Mouse (Mus musculus): ENCODE measurements at regions not wholly inside any gene's neighbourhood (a gene's known extent, or its start where the extent isn't known, plus 50 kb on each side); places are given as distances from the start of the nearest gene placed in this dataset.

DNA sequence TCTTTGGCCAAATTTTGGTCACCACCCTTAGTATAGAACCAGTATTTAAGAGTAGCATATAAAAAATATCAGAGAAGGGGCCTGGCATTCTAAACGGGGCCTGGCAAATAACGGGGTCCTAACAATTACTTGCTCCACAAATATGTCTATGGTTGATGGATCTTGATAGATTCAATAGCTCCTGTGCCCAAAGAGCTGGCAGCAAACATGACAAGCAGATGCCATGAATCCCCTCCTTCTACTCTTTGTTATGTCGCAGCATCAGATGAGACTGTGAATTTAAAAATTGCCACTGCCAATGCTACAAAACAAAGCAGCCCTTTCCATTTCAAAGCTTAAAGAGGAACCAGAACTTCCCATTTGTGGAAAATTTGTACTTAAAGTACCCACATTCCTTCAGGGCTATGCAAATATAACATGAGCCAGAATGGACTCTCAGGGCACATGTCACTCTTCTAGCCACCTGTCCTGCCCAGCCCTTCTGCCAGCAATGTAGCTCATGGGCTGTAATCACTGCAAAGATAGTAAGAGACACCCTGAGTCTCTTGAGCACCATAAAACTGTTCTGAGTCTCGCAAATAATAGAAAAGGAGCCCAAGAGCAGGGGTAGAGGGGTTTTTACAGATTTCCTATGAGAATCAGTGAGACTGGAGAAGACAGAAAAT is 342.4 kb upstream of the Kirrel3 start:
- Histone ChIP-seq H3K9ac (replicated peaks; ENCODE audit: low read length) (no peak overlapping the region), H3K36me3 (ENCODE audit: insufficient read depth, low read length) (no peaks in the 10 kb centered on the region), H3K9me3 (ENCODE audit: low read length) (no peaks in the 10 kb centered on the region), H3K4me2 (replicated peaks; ENCODE audit: low read depth, low read length) (no peak overlapping the region), H3K27ac (ENCODE audit: low read length) (no peak overlapping the region), H3K4me1 (ENCODE audit: insufficient read depth, low read length) (no peaks in the 10 kb centered on the region), H3K27me3 (ENCODE audit: insufficient read depth, low read length) (no peaks in the 10 kb centered on the region), H3K4me3 (ENCODE audit: low read length) (no peak overlapping the region)
- ATAC-seq (ENCODE audit: low FRiP score, low TSS enrichment): no peak
- 80% methylated on average over 4 of the region's 4 CpGs for whole genome bisulfite sequencing

DNA sequence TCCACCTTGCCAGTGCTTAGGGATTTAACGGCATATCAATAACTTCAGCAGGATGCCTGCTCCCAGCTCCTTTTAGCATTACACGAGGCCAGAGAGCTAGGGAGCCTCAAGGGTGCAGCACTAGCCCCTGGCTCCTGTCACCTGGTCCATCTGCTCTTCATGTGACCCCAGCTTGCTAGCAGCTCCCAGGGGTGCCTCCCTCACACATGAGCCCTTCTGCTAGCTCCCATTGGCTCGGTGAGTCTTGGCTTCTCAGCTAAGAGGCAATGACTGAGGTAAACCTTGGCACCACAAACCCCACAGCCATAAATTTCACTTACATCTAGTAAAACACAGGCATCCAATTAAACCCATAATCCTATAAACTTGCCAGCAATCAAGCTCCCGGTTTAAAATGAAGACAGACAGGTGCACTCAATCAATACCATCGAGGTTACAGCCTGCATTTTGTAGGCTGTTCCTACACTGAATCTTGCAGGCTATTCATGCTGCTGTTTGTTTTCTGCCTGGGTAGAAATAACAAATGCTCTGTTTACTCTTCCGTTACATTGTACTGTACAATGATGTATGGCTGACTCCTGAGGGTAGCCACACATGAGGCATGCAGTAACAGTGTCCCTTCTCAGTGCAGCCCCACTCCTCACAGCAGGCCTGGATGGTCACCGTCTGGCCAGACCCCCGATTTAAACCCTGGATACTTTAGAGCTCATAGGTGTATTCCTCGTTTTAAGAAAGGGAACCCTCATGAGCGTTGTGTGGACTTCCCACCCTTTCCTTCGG is 330.3 kb upstream of the Kirrel3 start:
- H3K36me3 ChIP-seq (ENCODE audit: insufficient read depth, low read length): no peaks in the 10 kb centered on the region
- no peaks in the 10 kb centered on the region for H3K9me3 ChIP-seq (ENCODE audit: low read length)
- H3K4me3 ChIP-seq (ENCODE audit: low read length): no peak overlapping the region
- no peaks in the 10 kb centered on the region for H3K4me1 ChIP-seq (ENCODE audit: insufficient read depth, low read length)
- no peak overlapping the region for H3K4me2 ChIP-seq (replicated peaks; ENCODE audit: low read depth, low read length)
- 48% methylated on average over 11 of the region's 11 CpGs for WGBS
- no peak overlapping the region for H3K9ac ChIP-seq (replicated peaks; ENCODE audit: low read length)
- ATAC-seq (ENCODE audit: low FRiP score, low TSS enrichment): peak; percentile 59; the same call in 1 of the 2 replicates
- no peaks in the 10 kb centered on the region for H3K27me3 ChIP-seq (ENCODE audit: insufficient read depth, low read length)
- no peak overlapping the region for H3K27ac ChIP-seq (ENCODE audit: low read length)

DNA sequence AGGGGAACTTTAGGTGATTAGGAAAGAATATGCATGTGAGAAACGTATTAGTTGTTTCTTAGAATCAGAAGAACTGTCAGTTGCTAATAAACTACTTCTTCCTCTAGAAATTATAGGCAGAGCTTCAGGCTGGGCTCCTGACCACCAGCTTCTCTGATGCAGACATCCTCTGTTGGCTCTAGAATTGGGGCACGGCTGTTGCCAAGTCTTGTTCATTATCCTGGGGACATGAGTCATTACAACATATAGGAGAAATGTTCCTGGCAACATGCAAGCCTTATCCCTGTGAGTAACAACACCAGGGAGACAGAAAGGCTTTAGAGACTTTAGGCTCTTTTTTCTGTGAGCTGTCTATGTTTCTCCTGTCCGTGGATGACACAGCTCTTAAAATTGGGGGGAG is 329.1 kb upstream of the Kirrel3 start:
- Histone ChIP-seq H3K9me3 (ENCODE audit: low read length) (no peaks in the 10 kb centered on the region), H3K9ac (replicated peaks; ENCODE audit: low read length) (no peak overlapping the region), H3K27ac (ENCODE audit: low read length) (no peak overlapping the region), H3K4me1 (ENCODE audit: insufficient read depth, low read length) (no peaks in the 10 kb centered on the region), H3K4me3 (ENCODE audit: low read length) (no peak overlapping the region), H3K27me3 (ENCODE audit: insufficient read depth, low read length) (no peaks in the 10 kb centered on the region), H3K36me3 (ENCODE audit: insufficient read depth, low read length) (no peaks in the 10 kb centered on the region), H3K4me2 (replicated peaks; ENCODE audit: low read depth, low read length) (no peak overlapping the region)
- no peak for ATAC-seq (ENCODE audit: low FRiP score, low TSS enrichment)
- 70% methylated on average over 3 of the region's 3 CpGs for WGBS

DNA sequence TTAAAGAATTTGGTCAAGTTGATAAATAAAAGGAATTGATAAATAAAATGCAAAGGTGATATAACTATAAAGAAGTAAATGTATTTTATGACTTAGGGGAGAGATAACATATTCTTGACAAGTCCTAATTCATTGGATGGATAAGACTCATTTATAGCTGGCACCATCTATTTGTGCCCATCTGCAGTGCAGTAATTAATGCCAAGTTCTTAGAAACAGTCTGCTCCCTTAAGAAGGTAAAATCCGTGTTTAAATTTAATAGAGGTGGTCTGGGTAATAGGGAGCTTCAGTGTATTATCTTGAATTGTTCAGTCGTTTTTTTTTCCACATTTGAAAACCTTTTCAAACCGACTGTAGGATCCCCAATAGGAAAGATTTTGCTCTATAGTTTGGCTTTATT is 324.6 kb upstream of the Kirrel3 start:
- H3K4me2 ChIP-seq (replicated peaks; ENCODE audit: low read depth, low read length): no peak overlapping the region
- H3K9ac ChIP-seq (replicated peaks; ENCODE audit: low read length): no peak overlapping the region
- 69% methylated on average over 3 of the region's 3 CpGs for WGBS
- no peaks in the 10 kb centered on the region for H3K36me3 ChIP-seq (ENCODE audit: insufficient read depth, low read length)
- no peak overlapping the region for H3K4me3 ChIP-seq (ENCODE audit: low read length)
- ATAC-seq (ENCODE audit: low FRiP score, low TSS enrichment): no peak
- H3K27me3 ChIP-seq (ENCODE audit: insufficient read depth, low read length): no peaks in the 10 kb centered on the region
- H3K4me1 ChIP-seq (ENCODE audit: insufficient read depth, low read length): no peaks in the 10 kb centered on the region
- no peaks in the 10 kb centered on the region for H3K9me3 ChIP-seq (ENCODE audit: low read length)
- no peak overlapping the region for H3K27ac ChIP-seq (ENCODE audit: low read length)

DNA sequence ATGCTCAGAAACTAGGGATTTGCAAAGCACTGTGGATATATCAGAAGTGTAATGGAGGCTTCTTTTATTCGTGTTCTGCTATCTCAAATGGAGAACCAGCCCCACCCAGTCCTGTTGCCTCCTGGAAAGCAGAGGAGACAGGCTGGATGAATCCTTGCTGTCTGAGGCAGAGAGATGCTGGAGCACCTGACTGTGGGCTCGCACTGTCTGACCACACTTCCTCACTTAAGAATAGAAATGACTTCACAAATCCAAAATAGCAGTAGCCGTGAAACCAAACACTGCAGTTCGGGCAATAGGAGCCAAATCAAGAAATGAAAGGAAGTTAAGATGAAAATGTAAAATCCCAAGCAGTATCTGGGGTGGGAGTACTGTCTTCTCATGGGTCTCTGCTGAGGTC is 299.4 kb upstream of the Kirrel3 start:
- ATAC-seq (ENCODE audit: low FRiP score, low TSS enrichment): no peak
- H3K9me3 ChIP-seq (ENCODE audit: low read length): no peaks in the 10 kb centered on the region
- H3K36me3 ChIP-seq (ENCODE audit: insufficient read depth, low read length): no peaks in the 10 kb centered on the region
- no peaks in the 10 kb centered on the region for H3K27me3 ChIP-seq (ENCODE audit: insufficient read depth, low read length)
- H3K9ac ChIP-seq (replicated peaks; ENCODE audit: low read length): no peak overlapping the region
- H3K27ac ChIP-seq (ENCODE audit: low read length): no peak overlapping the region
- no peak overlapping the region for H3K4me2 ChIP-seq (replicated peaks; ENCODE audit: low read depth, low read length)
- 75% methylated on average over 4 of the region's 4 CpGs for WGBS
- H3K4me1 ChIP-seq (ENCODE audit: insufficient read depth, low read length): no peaks in the 10 kb centered on the region
- H3K4me3 ChIP-seq (ENCODE audit: low read length): no peak overlapping the region

DNA sequence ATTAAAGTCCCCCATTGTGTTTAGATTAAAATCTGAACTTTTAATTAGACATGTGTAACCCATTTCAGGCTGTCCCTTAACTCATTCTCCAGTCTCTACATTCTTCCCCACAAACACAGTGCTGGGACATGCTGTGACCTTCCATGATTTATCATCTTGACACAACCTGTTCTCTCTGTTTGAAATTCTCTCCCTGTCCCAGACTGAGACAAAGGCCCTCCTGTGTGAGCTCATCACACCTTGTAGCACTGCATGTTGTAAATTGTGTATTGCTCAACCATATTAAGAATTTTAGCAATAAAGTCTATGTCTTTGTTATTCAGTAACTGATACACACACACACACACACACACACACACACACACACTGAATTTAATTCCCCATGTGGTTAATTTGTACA is 293.2 kb upstream of the Kirrel3 start:
- H3K36me3 ChIP-seq (ENCODE audit: insufficient read depth, low read length): no peaks in the 10 kb centered on the region
- no peak overlapping the region for H3K9ac ChIP-seq (replicated peaks; ENCODE audit: low read length)
- ATAC-seq (ENCODE audit: low FRiP score, low TSS enrichment): no peak
- H3K4me1 ChIP-seq (ENCODE audit: insufficient read depth, low read length): no peaks in the 10 kb centered on the region
- H3K9me3 ChIP-seq (ENCODE audit: low read length): no peaks in the 10 kb centered on the region
- no peaks in the 10 kb centered on the region for H3K27me3 ChIP-seq (ENCODE audit: insufficient read depth, low read length)
- H3K27ac ChIP-seq (ENCODE audit: low read length): no peak overlapping the region
- H3K4me2 ChIP-seq (replicated peaks; ENCODE audit: low read depth, low read length): no peak overlapping the region
- H3K4me3 ChIP-seq (ENCODE audit: low read length): no peak overlapping the region

DNA sequence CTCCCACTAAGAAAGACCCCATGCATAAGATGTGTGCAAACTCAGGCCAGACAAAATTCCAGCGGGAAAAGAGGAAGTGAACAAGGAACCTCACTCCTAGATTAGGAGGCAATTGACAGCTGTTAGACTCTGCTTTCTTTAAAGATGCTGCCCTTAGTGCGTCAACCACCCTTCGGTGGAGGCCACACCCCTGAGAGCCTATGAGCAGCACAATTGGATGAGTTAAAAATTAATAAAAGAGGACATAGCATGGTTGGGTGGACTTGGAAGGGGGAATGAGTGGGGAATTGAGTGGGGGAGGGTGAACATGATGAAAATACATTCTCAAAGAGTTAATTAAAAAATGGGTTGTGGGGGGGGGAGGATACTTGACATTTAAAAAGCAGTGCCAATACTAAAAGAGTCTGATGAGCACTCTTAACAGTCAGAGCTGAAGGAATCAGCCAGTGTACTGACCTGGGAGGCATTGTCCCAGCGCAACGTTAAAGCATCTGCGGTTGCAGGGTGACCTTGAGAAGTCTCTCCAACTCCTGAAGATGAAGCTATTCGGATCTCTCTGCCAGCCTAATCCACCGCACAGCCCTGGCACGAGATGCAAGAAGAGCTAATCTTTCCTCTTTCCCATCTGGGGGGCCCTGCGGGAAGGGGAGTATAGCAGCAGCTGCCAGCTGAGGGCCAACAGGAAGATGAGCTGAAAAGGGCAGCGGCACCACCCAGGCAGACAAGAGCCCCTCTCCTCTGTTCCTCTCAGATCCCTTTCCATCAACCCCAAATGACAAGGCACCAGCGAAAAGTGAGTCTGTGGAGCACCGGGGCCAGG is 283.4 kb upstream of the Kirrel3 start:
- Histone ChIP-seq H3K9me3 (ENCODE audit: low read length) (no peaks in the 10 kb centered on the region), H3K4me1 (ENCODE audit: insufficient read depth, low read length) (peaks cover 19% of the 10 kb centered on the region), H3K4me3 (ENCODE audit: low read length) (no peak overlapping the region), H3K4me2 (replicated peaks; ENCODE audit: low read depth, low read length) (peak overlapping the region; percentile 40), H3K36me3 (ENCODE audit: insufficient read depth, low read length) (no peaks in the 10 kb centered on the region), H3K27ac (ENCODE audit: low read length) (no peak overlapping the region), H3K27me3 (ENCODE audit: insufficient read depth, low read length) (no peaks in the 10 kb centered on the region), H3K9ac (replicated peaks; ENCODE audit: low read length) (0 out of 2 replicates have a peak overlapping the region, but pooled peaks have one; percentile 5)
- ATAC-seq (ENCODE audit: low FRiP score, low TSS enrichment): peak; percentile 86
- WGBS: 32% methylated on average over 13 of the region's 13 CpGs

DNA sequence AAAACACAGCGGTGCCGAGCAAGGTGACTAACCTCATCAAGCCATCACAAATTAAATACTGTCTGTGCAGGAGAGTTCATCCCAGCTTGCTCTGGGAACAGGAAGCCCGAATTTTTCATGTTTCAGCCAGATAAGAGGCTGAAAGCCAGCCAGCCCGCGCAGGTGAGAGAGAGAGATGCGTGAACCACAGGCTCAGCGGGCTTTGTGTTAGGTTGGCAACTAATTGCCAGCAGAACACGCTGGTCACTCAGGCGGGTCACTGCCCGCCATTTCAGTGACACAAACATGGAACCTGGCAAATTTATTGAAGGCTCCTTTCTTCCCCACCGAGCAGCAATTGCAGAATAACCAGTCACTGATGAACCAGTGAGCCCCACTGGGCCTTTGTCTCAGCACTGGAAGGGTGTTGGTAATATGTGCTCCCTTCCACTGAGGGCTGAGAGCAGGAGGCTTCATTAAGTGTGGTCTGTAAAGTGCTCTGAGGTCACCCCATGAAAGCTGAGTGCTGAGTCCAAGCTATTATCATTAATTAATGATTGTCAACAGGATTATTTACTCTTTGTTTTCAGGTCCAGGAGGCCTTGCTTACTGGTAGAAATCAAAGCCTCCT is 282.6 kb upstream of the Kirrel3 start:
- Histone ChIP-seq H3K4me3 (ENCODE audit: low read length) (no peak overlapping the region), H3K36me3 (ENCODE audit: insufficient read depth, low read length) (no peaks in the 10 kb centered on the region), H3K27me3 (ENCODE audit: insufficient read depth, low read length) (no peaks in the 10 kb centered on the region), H3K4me2 (replicated peaks; ENCODE audit: low read depth, low read length) (peak overlapping the region; percentile 40), H3K27ac (ENCODE audit: low read length) (no peak overlapping the region), H3K9me3 (ENCODE audit: low read length) (no peaks in the 10 kb centered on the region), H3K4me1 (ENCODE audit: insufficient read depth, low read length) (peaks cover 19% of the 10 kb centered on the region), H3K9ac (replicated peaks; ENCODE audit: low read length) (0 out of 2 replicates have a peak overlapping the region, but pooled peaks have one; percentile 5)
- ATAC-seq (ENCODE audit: low FRiP score, low TSS enrichment): peak; percentile 83; the same call in 1 of the 2 replicates
- WGBS: 18% methylated on average over 11 of the region's 11 CpGs

DNA sequence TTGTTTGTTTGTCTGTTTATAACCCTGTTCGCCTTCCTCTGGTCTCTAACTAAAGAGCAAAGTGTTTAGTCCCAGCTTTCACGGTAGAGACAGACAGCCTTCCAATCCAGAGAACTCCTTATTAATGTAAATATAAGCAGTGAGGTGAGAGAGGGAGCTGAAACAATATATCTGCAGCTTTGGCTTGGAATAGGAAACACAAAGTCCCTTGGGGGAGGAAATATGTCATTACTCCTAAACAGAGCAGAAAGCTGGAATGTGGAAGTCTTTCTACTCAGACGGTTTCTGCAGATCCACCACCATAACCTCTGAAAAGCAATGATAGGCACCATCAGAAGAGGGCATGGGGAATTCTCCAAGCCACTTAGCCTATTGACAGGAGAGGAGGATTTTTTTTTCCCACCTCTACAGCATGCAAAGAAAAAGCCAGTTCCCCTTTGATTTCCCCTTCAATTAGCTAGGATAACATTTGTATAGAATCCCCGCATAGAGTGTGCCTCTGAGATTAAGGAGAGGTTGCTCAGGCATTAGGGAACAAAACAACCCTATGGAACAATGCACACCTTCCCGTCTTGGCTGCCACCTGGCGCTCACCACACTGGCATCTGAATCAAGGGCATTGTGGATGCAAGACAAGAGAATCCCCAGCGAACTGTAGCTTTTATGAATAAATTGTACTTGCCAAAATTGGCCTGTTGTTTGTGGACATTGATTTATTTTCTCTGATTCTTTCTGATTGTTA is 281.9 kb upstream of the Kirrel3 start:
- no peaks in the 10 kb centered on the region for H3K36me3 ChIP-seq (ENCODE audit: insufficient read depth, low read length)
- ATAC-seq (ENCODE audit: low FRiP score, low TSS enrichment): peak; percentile 33; the same call in 1 of the 2 replicates
- H3K4me1 ChIP-seq (ENCODE audit: insufficient read depth, low read length): peaks cover 19% of the 10 kb centered on the region
- H3K4me3 ChIP-seq (ENCODE audit: low read length): no peak overlapping the region
- H3K4me2 ChIP-seq (replicated peaks; ENCODE audit: low read depth, low read length): no peak overlapping the region
- WGBS: 26% methylated on average over 7 of the region's 7 CpGs
- H3K9me3 ChIP-seq (ENCODE audit: low read length): no peaks in the 10 kb centered on the region
- H3K9ac ChIP-seq (replicated peaks; ENCODE audit: low read length): no peak overlapping the region
- no peak overlapping the region for H3K27ac ChIP-seq (ENCODE audit: low read length)
- no peaks in the 10 kb centered on the region for H3K27me3 ChIP-seq (ENCODE audit: insufficient read depth, low read length)

All from kidney, embryonic 16.5 days (tissue).